Mouse (Mus musculus) CD4-positive helper T cell, adult 2 months (primary cell): ENCODE data around the gene Hoxd3.
A peak's percentile ranks its signal among the peaks of the same experiment; 100 is the strongest.

Source experiments
- DNase-seq: peaks from one replicate; pipeline ENCODE4 v3.0.0-alpha.2; 2012; ENCODE audit warnings: low read depth, missing footprints, low spot score

Gene Hoxd3

GRCm38 (mm10) chr2:74692808-74693431 lies 18.8 kb upstream of the Hoxd3 start:
- no peak for DNase-seq

- DNase-seq = no peak
These were observed 18.3 kb upstream of the Hoxd3 start for GRCm38 (mm10) chr2:74693432-74693827.

GRCm38 (mm10) chr2:74694066-74694465 lies 17.7 kb upstream of the Hoxd3 start:
- no peak for DNase-seq

- no peak for DNase-seq
These were observed 16.3 kb upstream of the Hoxd3 start for GRCm38 (mm10) chr2:74695383-74695782.

- DNase-seq = no peak
These were observed 15.8 kb upstream of the Hoxd3 start for GRCm38 (mm10) chr2:74695813-74696430.

GRCm38 (mm10) chr2:74696442-74697335 lies 15.0 kb upstream of the Hoxd3 start:
- no peak for DNase-seq

GRCm38 (mm10) chr2:74697567-74698121 lies 14.1 kb upstream of the Hoxd3 start, which contains the start of gene Hoxd9:
Gene Hoxd9, plus strand, starts transcription at chr2:74697727.
- no peak for DNase-seq

- DNase-seq = no peak
These were observed 13.3 kb upstream of the Hoxd3 start for GRCm38 (mm10) chr2:74698201-74699052.

GRCm38 (mm10) chr2:74699053-74699430 lies 12.7 kb upstream of the Hoxd3 start:
- DNase-seq = no peak

GRCm38 (mm10) chr2:74699664-74700545 lies 11.8 kb upstream of the Hoxd3 start:
- no peak for DNase-seq

GRCm38 (mm10) chr2:74700546-74701112 lies 11.1 kb upstream of the Hoxd3 start:
- no peak for DNase-seq

GRCm38 (mm10) chr2:74701949-74702819 lies 9.5 kb upstream of the Hoxd3 start:
- peak; percentile 51 for DNase-seq

- no peak for DNase-seq
These were observed 8.9 kb upstream of the Hoxd3 start for GRCm38 (mm10) chr2:74702820-74703219.

GRCm38 (mm10) chr2:74703317-74703716 lies 8.4 kb upstream of the Hoxd3 start:
- no peak for DNase-seq

GRCm38 (mm10) chr2:74703720-74704392 lies 7.9 kb upstream of the Hoxd3 start:
- DNase-seq = no peak

GRCm38 (mm10) chr2:74704393-74704998 lies 7.2 kb upstream of the Hoxd3 start, which contains the start of gene Hoxd8:
Gene Hoxd8, plus strand, starts transcription at chr2:74704615.
- no peak for DNase-seq

- no peak for DNase-seq
These were observed 6.7 kb upstream of the Hoxd3 start for GRCm38 (mm10) chr2:74704999-74705466.
